ENCODE assay signal across 11 mouse cellular contexts in genomic region chr16:56295888-56296648, GRCm38 (mm10).
DNase-seq lines count a peak whose midpoint lies in the region; ATAC-seq and TF ChIP-seq lines count a peak whose summit lies in the region.
"Had no signal": no experiment of that assay in that cellular context is flagged by ENCODE, and none has a peak within 500 bp of the region (broad histone marks: within the 10 kb centered on the region; RNA-seq: fewer than 3 reads in every experiment).

No protein-coding gene starts in this region.

- no peak overlapping the region for H3K9ac ChIP-seq in intestine, embryonic 15.5 days
- no peak overlapping the region for H3K9ac ChIP-seq in intestine, embryonic 16.5 days (ENCODE audit: low read depth, low read length)
- H3K9ac ChIP-seq in limb, embryonic 13.5 days: no peak overlapping the region
- H3K9ac ChIP-seq in midbrain, postnatal 0 days (replicated peaks; ENCODE audit: low read length, poor library complexity, severe bottlenecking): no peak overlapping the region
- H3K9ac ChIP-seq: neural tube, embryonic 12.5 days had no signal

- no peaks in the 10 kb centered on the region for H3K4me1 ChIP-seq in intestine, embryonic 15.5 days (replicated peaks)
- 0 out of 2 replicates have a peak, but pooled peaks cover 3% of the 10 kb centered on the region for H3K4me1 ChIP-seq in intestine, embryonic 16.5 days (ENCODE audit: control insufficient read depth, insufficient read depth, low read length)
- 0 out of 2 replicates have a peak, but pooled peaks cover 3% of the 10 kb centered on the region for H3K4me1 ChIP-seq in limb, embryonic 13.5 days
- H3K4me1 ChIP-seq in midbrain, postnatal 0 days (ENCODE audit: insufficient read depth, low read length): no peaks in the 10 kb centered on the region
- H3K4me1 ChIP-seq: neural tube, embryonic 12.5 days had no signal

- 57% methylated on average over 3 of the region's 3 CpGs for WGBS in intestine, embryonic 15.5 days
- WGBS in intestine, embryonic 16.5 days: 65% methylated on average over 3 of the region's 3 CpGs
- 75% methylated on average over 3 of the region's 3 CpGs for WGBS in limb, embryonic 13.5 days
- WGBS in midbrain, postnatal 0 days: 78% methylated on average over 3 of the region's 3 CpGs

- ATAC-seq in intestine, embryonic 15.5 days: peak; percentile 39; the same call in 1 of the 2 replicates
- no peak for ATAC-seq in intestine, embryonic 16.5 days
- ATAC-seq in limb, embryonic 13.5 days (ENCODE audit: low FRiP score, low read depth): peak; percentile 38; the same call in 1 of the 2 replicates
- ATAC-seq in midbrain, postnatal 0 days (ENCODE audit: low FRiP score): no peak

- DNase-seq in cerebellum, postnatal 10 days: peak; percentile 75 to 83
- no peak for DNase-seq in cerebellum, adult 9-11 months
- peak; percentile 80 for DNase-seq in midbrain, postnatal 0 days (ENCODE audit: low spot score)
- DNase-seq in right cerebral cortex, adult 18-20 months: no peak
- DNase-seq in layer of hippocampus, postnatal 10 days (ENCODE audit: low spot score in 2 of 2): no peak
- DNase-seq: thymus, adult 18-20 months had no signal

- no peak overlapping the region for H3K27ac ChIP-seq in intestine, embryonic 15.5 days
- no peak overlapping the region for H3K27ac ChIP-seq in intestine, embryonic 16.5 days (ENCODE audit: low read length)
- no peak overlapping the region for H3K27ac ChIP-seq in limb, embryonic 13.5 days
- H3K27ac ChIP-seq in midbrain, postnatal 0 days (ENCODE audit: low read depth, low read length): no peak overlapping the region
- H3K27ac ChIP-seq: layer of hippocampus, adult 2 months; neural tube, embryonic 12.5 days had no signal

- H3K9me3 ChIP-seq in intestine, embryonic 15.5 days: no peaks in the 10 kb centered on the region
- H3K9me3 ChIP-seq in intestine, embryonic 16.5 days (ENCODE audit: control insufficient read depth, low read length): no peaks in the 10 kb centered on the region
- H3K9me3 ChIP-seq in limb, embryonic 13.5 days: no peaks in the 10 kb centered on the region
- H3K9me3 ChIP-seq in midbrain, postnatal 0 days (ENCODE audit: low read length): no peaks in the 10 kb centered on the region
- H3K9me3 ChIP-seq: neural tube, embryonic 12.5 days had no signal

- no peak overlapping the region for H3K4me2 ChIP-seq in intestine, embryonic 15.5 days (replicated peaks)
- no peak overlapping the region for H3K4me2 ChIP-seq in intestine, embryonic 16.5 days (ENCODE audit: low read depth, low read length)
- H3K4me2 ChIP-seq in limb, embryonic 13.5 days (replicated peaks): no peak overlapping the region
- H3K4me2 ChIP-seq in midbrain, postnatal 0 days (ENCODE audit: low read depth, low read length, poor library complexity, severe bottlenecking): no peak overlapping the region
- H3K4me2 ChIP-seq: neural tube, embryonic 12.5 days had no signal

- no peaks in the 10 kb centered on the region for H3K36me3 ChIP-seq in intestine, embryonic 15.5 days
- H3K36me3 ChIP-seq in intestine, embryonic 16.5 days (ENCODE audit: control insufficient read depth, insufficient read depth, low read length): no peaks in the 10 kb centered on the region
- H3K36me3 ChIP-seq in limb, embryonic 13.5 days: no peaks in the 10 kb centered on the region
- H3K36me3 ChIP-seq in midbrain, postnatal 0 days (ENCODE audit: insufficient read depth, low read length): no peaks in the 10 kb centered on the region
- H3K36me3 ChIP-seq: neural tube, embryonic 12.5 days had no signal

- TF ChIP-seq CTCF in midbrain, postnatal 0 days (IDR thresholded peaks at IDR 0.05): no peak

- no peak overlapping the region for H3K4me3 ChIP-seq in intestine, embryonic 15.5 days (replicated peaks)
- no peak overlapping the region for H3K4me3 ChIP-seq in intestine, embryonic 16.5 days (ENCODE audit: low read length)
- H3K4me3 ChIP-seq in limb, embryonic 13.5 days: no peak overlapping the region
- H3K4me3 ChIP-seq in midbrain, postnatal 0 days (ENCODE audit: low read depth, low read length): no peak overlapping the region
- H3K4me3 ChIP-seq: layer of hippocampus, adult 2 months; neural tube, embryonic 12.5 days had no signal

- no peaks in the 10 kb centered on the region for H3K27me3 ChIP-seq in intestine, embryonic 15.5 days (replicated peaks)
- H3K27me3 ChIP-seq in intestine, embryonic 16.5 days (replicated peaks; ENCODE audit: control insufficient read depth, insufficient read depth, low read length): no peaks in the 10 kb centered on the region
- peaks cover 14% of the 10 kb centered on the region; the same call in 1 of the 2 replicates for H3K27me3 ChIP-seq in limb, embryonic 13.5 days
- no peaks in the 10 kb centered on the region for H3K27me3 ChIP-seq in midbrain, postnatal 0 days (ENCODE audit: insufficient read depth, low read length)
- H3K27me3 ChIP-seq: neural tube, embryonic 12.5 days had no signal

Comparison
In these comparisons a context has a peak if more than half of its experiments do, and no peak if none do; other contexts are left out.
1. DNase-seq: peak in cerebellum, postnatal 10 days (2 of 2) and midbrain, postnatal 0 days (single experiment); none in cerebellum, adult 9-11 months (single experiment), right cerebral cortex, adult 18-20 months (single experiment) and layer of hippocampus, postnatal 10 days (0 of 2).
2. ATAC-seq: peak in intestine, embryonic 15.5 days (single experiment) and limb, embryonic 13.5 days (single experiment); none in intestine, embryonic 16.5 days (single experiment) and midbrain, postnatal 0 days (single experiment).